Mouse (Mus musculus): ENCODE results near the gene Btbd17. TPM values are rescaled to one million over a fixed set of nuclear protein-coding genes. Genes with fewer than 3 reads are reported as not detected.

Gene Btbd17
- polyA plus RNA-seq, 1 experiment: 0.49 TPM

DNA sequence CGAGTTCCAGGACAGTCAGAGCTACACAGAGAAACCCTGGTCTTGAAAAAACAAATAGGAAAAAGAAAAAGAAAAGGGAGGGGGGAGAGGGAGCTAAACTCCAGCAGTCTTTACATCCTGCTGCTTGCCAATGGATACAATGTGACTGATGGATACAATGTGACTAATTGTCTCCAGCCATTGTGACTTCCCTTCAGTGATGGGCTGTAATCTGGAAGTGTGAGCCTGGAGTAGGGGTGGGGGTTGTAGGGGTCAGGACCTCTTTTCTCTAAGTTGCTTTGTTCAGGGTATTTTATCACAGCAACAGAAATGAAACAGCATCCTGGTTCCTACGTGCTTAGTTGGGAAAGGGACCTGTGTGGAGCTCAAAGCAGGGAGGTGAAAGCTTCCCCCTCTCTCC is 23.4 kb upstream of the Btbd17 start:
- no peaks in the 10 kb centered on the region for H3K36me3 ChIP-seq (ENCODE audit: control insufficient read depth, insufficient read depth)
- H3K27me3 ChIP-seq (ENCODE audit: control insufficient read depth, insufficient read depth, insufficient read length): no peaks in the 10 kb centered on the region
- H3ac ChIP-seq (ENCODE audit: control insufficient read depth, insufficient read length, low read depth): no peak overlapping the region
- no peak overlapping the region for H3K4me3 ChIP-seq (ENCODE audit: insufficient read depth, poor library complexity, severe bottlenecking)
- TF ChIP-seq MAX (IDR thresholded peaks at IDR 0.05): no peak
- no peak for TF ChIP-seq CTCF (IDR thresholded peaks at IDR 0.05; ENCODE audit: control insufficient read depth, insufficient read depth, insufficient read length)
- no peak for TF ChIP-seq CEBPB (IDR thresholded peaks at IDR 0.05; ENCODE audit: low read depth)
- TF ChIP-seq MYOG (IDR thresholded peaks at IDR 0.05; ENCODE audit: control insufficient read depth, extremely low read depth, insufficient read length): no peak
- no peak for TF ChIP-seq USF1 (IDR thresholded peaks at IDR 0.05; ENCODE audit: low read depth)
- TF ChIP-seq FOSL1 (IDR thresholded peaks at IDR 0.05; ENCODE audit: insufficient read depth, low read length, poor library complexity, severe bottlenecking): no peak
- no peak for TF ChIP-seq MYOD1 (IDR thresholded peaks at IDR 0.05; ENCODE audit: control insufficient read depth, insufficient read length, low read depth)
- no peaks in the 10 kb centered on the region for H3K79me2 ChIP-seq (ENCODE audit: control insufficient read depth, insufficient read depth)
- no peaks in the 10 kb centered on the region for H3K79me3 ChIP-seq (ENCODE audit: low read depth)

DNA sequence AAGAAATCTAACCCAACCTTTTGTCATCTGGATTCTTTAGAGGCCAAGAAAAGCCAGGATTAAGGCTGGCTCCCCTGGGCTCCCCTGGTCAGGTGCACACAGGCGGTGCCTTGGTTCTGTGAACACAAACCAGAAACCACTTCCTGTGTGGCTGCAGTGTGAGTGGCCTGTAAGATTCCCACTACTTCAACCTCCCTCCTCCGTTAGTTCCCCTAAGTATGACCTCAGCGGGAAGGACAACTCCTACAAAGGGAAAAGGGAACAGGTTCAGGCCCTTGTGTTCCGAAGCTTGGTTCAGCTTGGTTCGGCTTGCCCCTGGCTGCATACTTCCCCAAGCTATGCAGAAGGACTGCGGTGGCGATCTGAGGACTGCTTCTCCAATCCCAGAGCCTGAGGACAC is 22.4 kb upstream of the Btbd17 start:
- Histone ChIP-seq H3K27me3 (ENCODE audit: control insufficient read depth, insufficient read depth, insufficient read length) (no peaks in the 10 kb centered on the region), H3ac (ENCODE audit: control insufficient read depth, insufficient read length, low read depth) (no peak overlapping the region), H3K79me2 (ENCODE audit: control insufficient read depth, insufficient read depth) (no peaks in the 10 kb centered on the region), H3K4me3 (ENCODE audit: insufficient read depth, poor library complexity, severe bottlenecking) (no peak overlapping the region), H3K36me3 (ENCODE audit: control insufficient read depth, insufficient read depth) (no peaks in the 10 kb centered on the region), H3K79me3 (ENCODE audit: low read depth) (no peaks in the 10 kb centered on the region)
- no peak for TF ChIP-seq MYOD1 (IDR thresholded peaks at IDR 0.05; ENCODE audit: control insufficient read depth, insufficient read length, low read depth)
- no peak for TF ChIP-seq USF1 (IDR thresholded peaks at IDR 0.05; ENCODE audit: low read depth)
- no peak for TF ChIP-seq CEBPB (IDR thresholded peaks at IDR 0.05; ENCODE audit: low read depth)
- TF ChIP-seq CTCF (IDR thresholded peaks at IDR 0.05; ENCODE audit: control insufficient read depth, insufficient read depth, insufficient read length): no peak
- TF ChIP-seq FOSL1 (IDR thresholded peaks at IDR 0.05; ENCODE audit: insufficient read depth, low read length, poor library complexity, severe bottlenecking): no peak
- no peak for TF ChIP-seq MYOG (IDR thresholded peaks at IDR 0.05; ENCODE audit: control insufficient read depth, extremely low read depth, insufficient read length)
- TF ChIP-seq MAX (IDR thresholded peaks at IDR 0.05): no peak

DNA sequence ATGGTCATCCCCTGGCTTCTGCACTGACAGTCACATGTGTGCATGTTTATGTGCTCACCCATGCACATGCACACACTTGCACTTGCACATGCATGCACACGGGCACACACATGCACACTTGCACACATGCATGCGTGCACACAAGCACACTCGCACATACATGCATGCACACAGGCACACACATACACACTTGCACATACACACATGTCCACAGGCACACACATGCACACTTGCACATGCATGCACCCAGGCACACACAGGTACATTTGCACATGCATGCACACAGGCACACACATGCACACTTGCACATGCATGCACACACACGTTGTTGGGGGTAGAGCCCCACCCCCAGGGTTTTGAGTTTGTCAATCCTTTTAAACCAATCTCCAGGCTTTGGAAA is 21.2 kb upstream of the Btbd17 start:
- H3K79me3 ChIP-seq (ENCODE audit: low read depth): no peaks in the 10 kb centered on the region
- no peak for TF ChIP-seq CTCF (IDR thresholded peaks at IDR 0.05; ENCODE audit: control insufficient read depth, insufficient read depth, insufficient read length)
- no peak for TF ChIP-seq MAX (IDR thresholded peaks at IDR 0.05)
- no peak for TF ChIP-seq MYOG (IDR thresholded peaks at IDR 0.05; ENCODE audit: control insufficient read depth, extremely low read depth, insufficient read length)
- no peak for TF ChIP-seq FOSL1 (IDR thresholded peaks at IDR 0.05; ENCODE audit: insufficient read depth, low read length, poor library complexity, severe bottlenecking)
- TF ChIP-seq MYOD1 (IDR thresholded peaks at IDR 0.05; ENCODE audit: control insufficient read depth, insufficient read length, low read depth): no peak
- TF ChIP-seq CEBPB (IDR thresholded peaks at IDR 0.05; ENCODE audit: low read depth): no peak
- no peak for TF ChIP-seq USF1 (IDR thresholded peaks at IDR 0.05; ENCODE audit: low read depth)
- no peak overlapping the region for H3ac ChIP-seq (ENCODE audit: control insufficient read depth, insufficient read length, low read depth)
- H3K4me3 ChIP-seq (ENCODE audit: insufficient read depth, poor library complexity, severe bottlenecking): no peak overlapping the region
- H3K79me2 ChIP-seq (ENCODE audit: control insufficient read depth, insufficient read depth): no peaks in the 10 kb centered on the region
- H3K27me3 ChIP-seq (ENCODE audit: control insufficient read depth, insufficient read depth, insufficient read length): no peaks in the 10 kb centered on the region
- H3K36me3 ChIP-seq (ENCODE audit: control insufficient read depth, insufficient read depth): no peaks in the 10 kb centered on the region

DNA sequence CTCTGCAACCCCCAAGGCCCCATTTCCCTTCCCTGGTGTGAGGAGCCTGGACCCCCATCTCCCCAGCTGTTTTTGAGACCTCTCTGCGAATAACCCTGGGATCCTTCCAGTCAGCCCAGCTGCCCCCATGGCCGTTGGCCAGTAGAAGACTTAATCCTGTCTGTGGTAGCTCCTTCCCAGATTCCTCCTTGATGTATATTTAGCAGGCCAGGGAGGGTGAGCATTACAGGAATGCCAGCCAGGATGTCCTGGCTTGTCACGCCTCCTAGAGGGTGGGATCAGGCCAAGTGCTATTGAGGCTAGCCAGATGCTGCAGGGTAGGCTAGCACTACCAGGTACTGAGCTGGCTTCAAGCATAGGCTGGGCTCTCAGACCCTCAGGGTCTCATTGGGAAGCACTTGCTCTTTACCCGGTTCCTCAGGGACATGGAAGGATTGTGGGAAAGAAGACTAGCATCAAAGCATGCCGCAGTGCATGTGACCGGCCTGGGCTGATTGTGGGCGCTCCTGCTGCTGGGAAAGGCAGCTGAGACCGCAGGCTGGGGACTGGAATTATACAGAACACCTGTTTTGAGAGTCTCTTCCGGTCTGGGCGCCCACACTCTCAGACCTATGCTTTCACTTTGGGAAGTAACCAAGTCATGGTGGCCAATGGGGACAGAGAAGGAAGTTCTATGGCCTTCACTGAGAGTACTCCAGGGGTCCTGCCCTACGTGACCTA is 19.3 kb upstream of the Btbd17 start:
- H3ac ChIP-seq (ENCODE audit: control insufficient read depth, insufficient read length, low read depth): no peak overlapping the region
- TF ChIP-seq MYOG (IDR thresholded peaks at IDR 0.05; ENCODE audit: control insufficient read depth, extremely low read depth, insufficient read length) (no peak), MYOD1 (IDR thresholded peaks at IDR 0.05; ENCODE audit: control insufficient read depth, insufficient read length, low read depth) (no peak), USF1 (IDR thresholded peaks at IDR 0.05; ENCODE audit: low read depth) (no peak), CTCF (IDR thresholded peaks at IDR 0.05; ENCODE audit: control insufficient read depth, insufficient read depth, insufficient read length) (no peak), MAX (IDR thresholded peaks at IDR 0.05) (no peak), FOSL1 (IDR thresholded peaks at IDR 0.05; ENCODE audit: insufficient read depth, low read length, poor library complexity, severe bottlenecking) (no peak), CEBPB (IDR thresholded peaks at IDR 0.05; ENCODE audit: low read depth) (no peak)
- H3K79me3 ChIP-seq (ENCODE audit: low read depth): no peaks in the 10 kb centered on the region
- H3K36me3 ChIP-seq (ENCODE audit: control insufficient read depth, insufficient read depth): no peaks in the 10 kb centered on the region
- H3K4me3 ChIP-seq (ENCODE audit: insufficient read depth, poor library complexity, severe bottlenecking): no peak overlapping the region
- no peaks in the 10 kb centered on the region for H3K79me2 ChIP-seq (ENCODE audit: control insufficient read depth, insufficient read depth)
- H3K27me3 ChIP-seq (ENCODE audit: control insufficient read depth, insufficient read depth, insufficient read length): no peaks in the 10 kb centered on the region

DNA sequence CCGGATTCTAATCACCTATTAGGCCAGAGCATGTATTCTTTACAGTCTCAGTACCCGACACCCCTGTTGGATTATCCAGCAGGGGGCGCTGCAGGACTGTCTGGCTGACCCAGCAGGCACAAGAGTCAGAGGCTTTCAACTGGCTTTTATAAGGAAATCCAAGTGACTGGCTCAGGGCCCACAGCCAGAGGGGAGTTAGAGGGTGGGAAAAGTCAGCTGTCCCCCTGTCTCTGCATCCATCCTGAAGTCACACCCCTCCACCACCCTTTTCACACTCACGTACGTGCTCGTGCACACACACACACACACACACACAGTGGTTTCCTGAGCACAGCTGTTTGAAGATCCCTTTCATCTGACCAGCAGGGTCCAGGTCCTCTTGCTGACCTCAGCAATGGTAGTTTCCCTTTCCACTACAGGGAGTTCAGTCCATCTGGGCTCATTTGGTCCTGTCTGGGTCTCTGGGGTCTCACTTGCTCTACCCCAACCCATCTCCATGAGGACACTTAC is 17.0 kb upstream of the Btbd17 start:
- TF ChIP-seq MYOD1 (IDR thresholded peaks at IDR 0.05; ENCODE audit: control insufficient read depth, insufficient read length, low read depth): no peak
- peak; percentile 67 for TF ChIP-seq CTCF (IDR thresholded peaks at IDR 0.05; ENCODE audit: control insufficient read depth, insufficient read depth, insufficient read length)
- Histone ChIP-seq H3ac (ENCODE audit: control insufficient read depth, insufficient read length, low read depth) (no peak overlapping the region), H3K36me3 (ENCODE audit: control insufficient read depth, insufficient read depth) (no peaks in the 10 kb centered on the region), H3K79me3 (ENCODE audit: low read depth) (no peaks in the 10 kb centered on the region), H3K4me3 (ENCODE audit: insufficient read depth, poor library complexity, severe bottlenecking) (no peak overlapping the region), H3K79me2 (ENCODE audit: control insufficient read depth, insufficient read depth) (no peaks in the 10 kb centered on the region), H3K27me3 (ENCODE audit: control insufficient read depth, insufficient read depth, insufficient read length) (no peaks in the 10 kb centered on the region)
